Mouse (Mus musculus) embryonic fibroblast, embryonic 13.5 days (primary cell): ENCODE data around the gene Fancg. TPM values are rescaled to one million over a fixed set of nuclear protein-coding genes. Genes with fewer than 3 reads are reported as not detected.

Experiments
- H3K27ac ChIP-seq: 2 replicates; pipeline ENCODE4 v1.5.1; 2012; ENCODE audit warnings: low read length, control low read depth, inconsistent platforms; ENCODE audit not compliant: insufficient read depth
- H3K4me1 ChIP-seq: 2 replicates; pipeline ENCODE4 v1.6.1; 2011; ENCODE audit warnings: low read length; ENCODE audit not compliant: control insufficient read depth, insufficient read depth
- H3K4me3 ChIP-seq: 2 replicates; pipeline ENCODE4 v1.5.1; 2011; ENCODE audit warnings: mild to moderate bottlenecking, control low read depth, low read length; ENCODE audit not compliant: insufficient read depth
- CTCF ChIP-seq: IDR thresholded peaks from 2 replicates; pipeline ENCODE4 v1.5.1; 2011; ENCODE audit warnings: mild to moderate bottlenecking, control low read depth, low read length, moderate library complexity, borderline replicate concordance; ENCODE audit not compliant: insufficient read depth
- POLR2A ChIP-seq: IDR thresholded peaks from 2 replicates; pipeline ENCODE4 v1.6.1; 2011; ENCODE audit warnings: low read depth, mild to moderate bottlenecking, control low read depth, low read length, moderate library complexity
- polyA plus RNA-seq: library from polyadenylated mRNA; stranded (reverse); fragments of >200 nt; gene quantifications from 2 replicates; pipeline ENCODE4 v1.2.4, GENCODE M21; 2011; ENCODE audit warnings: low read depth; ENCODE audit not compliant: missing spikeins, insufficient read length

The Fancg gene
- polyA plus RNA-seq, 1 experiment, result 9.4 TPM

- Histone ChIP-seq H3K27ac (no peak overlapping the region), H3K4me1 (peaks cover 8% of the 10 kb centered on the region), H3K4me3 (no peak overlapping the region)
- TF ChIP-seq CTCF, result no peak
- TF ChIP-seq POLR2A, result no peak
Measured at GRCm38 (mm10) chr4:43035851-43036250, 25.5 kb upstream of the Fancg start.

DNA sequence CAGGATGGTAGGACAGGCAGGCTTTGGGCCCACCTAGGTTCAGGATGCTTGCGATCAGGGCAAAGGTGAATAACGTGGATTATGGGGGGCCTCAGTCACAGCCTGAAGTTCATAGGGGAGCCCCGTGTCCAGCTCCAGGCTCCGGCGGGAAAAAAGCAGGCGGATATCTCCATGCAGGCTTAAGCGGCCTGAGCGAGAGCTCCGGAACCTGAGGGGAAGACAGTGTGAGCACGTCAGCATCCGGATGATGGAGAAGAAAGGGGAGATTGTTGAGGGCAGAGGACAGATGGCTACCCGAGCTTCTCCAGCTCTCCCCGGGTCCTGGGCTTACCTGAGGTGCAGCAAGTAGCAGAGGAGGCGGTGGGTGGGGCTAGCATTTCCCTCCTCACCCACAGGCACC is 23.2 kb upstream of the Fancg start:
- TF ChIP-seq POLR2A (no peak), CTCF (no peak)
- H3K4me1 ChIP-seq, result peaks cover 7% of the 10 kb centered on the region

DNA sequence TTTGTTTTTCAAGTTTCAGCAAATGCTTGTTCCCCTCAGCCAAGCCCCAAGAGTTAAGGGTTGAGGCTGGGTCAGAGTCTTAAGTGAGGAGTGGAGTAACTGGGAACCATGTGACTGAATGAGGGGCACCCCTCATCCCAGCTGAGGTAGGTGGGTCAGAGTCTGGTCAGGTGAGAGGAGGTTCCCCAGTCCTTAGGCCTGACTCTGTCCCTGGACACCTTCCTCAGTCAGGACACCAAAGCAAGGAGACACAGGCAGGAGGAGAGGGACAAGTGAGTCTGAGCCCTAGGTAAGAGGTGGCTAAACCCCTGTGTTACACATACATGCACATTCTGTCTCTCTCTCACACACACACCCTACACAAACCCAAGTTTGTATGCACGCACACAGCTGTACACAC is 22.2 kb upstream of the Fancg start:
- Histone ChIP-seq H3K27ac (no peak overlapping the region), H3K4me1 (peaks cover 3% of the 10 kb centered on the region; the same call in 1 of the 2 replicates), H3K4me3 (no peak overlapping the region)
- TF ChIP-seq POLR2A (no peak), CTCF (no peak)

More for the DNA sequence above, 23.2 kb upstream of the Fancg start:
- Histone ChIP-seq H3K4me3 (no peak overlapping the region), H3K27ac (no peak overlapping the region)

DNA sequence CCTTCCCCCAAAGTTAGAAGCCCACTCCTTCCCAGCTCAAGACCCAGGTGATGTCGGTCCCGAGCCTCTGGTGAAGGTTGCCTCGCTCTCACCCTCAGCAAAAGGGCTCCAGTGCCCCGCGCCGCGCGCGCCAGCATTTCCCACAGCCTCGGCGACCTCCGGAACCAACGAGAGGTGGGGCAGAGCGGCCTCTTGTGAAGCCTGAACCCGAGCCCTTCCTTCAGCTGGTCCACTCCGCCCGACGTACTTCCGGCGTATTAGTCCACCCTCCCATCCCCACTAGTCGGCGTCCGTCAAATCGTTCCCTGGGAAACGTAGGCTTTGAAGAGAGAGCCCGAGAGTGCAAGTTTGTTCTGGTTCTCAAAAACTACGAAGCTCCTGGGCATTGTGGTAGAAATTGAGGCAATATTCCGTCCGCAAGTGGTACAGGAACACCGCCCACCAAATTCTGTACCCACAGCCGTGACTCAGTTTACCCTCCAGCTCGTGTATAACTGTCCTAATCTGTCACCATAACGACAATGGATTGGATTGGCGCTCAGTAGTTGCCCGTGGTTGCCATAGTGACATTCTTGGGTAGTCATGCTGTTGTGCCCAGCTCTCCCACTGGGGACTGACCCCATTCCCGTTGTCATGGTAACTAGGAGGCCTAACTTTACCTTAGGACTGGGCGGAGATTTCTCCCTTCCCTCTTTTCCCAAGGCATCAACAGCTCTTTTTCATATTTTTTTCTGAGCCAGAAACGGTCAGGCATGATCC is 21.1 kb upstream of the Fancg start, which contains the start of gene Stoml2:
Stoml2 (minus strand) TSS at position 474 of the 759 bp plus-strand sequence.
- peak within 1 kb of the TSS; percentile 47 for H3K27ac ChIP-seq
- H3K4me3 ChIP-seq, result peak within 1 kb of the TSS; percentile 84
- H3K4me1 ChIP-seq, result peaks cover 3% of the 10 kb centered on the region; the same call in 1 of the 2 replicates
- TF ChIP-seq POLR2A (peak; percentile 70), CTCF (no peak)

DNA sequence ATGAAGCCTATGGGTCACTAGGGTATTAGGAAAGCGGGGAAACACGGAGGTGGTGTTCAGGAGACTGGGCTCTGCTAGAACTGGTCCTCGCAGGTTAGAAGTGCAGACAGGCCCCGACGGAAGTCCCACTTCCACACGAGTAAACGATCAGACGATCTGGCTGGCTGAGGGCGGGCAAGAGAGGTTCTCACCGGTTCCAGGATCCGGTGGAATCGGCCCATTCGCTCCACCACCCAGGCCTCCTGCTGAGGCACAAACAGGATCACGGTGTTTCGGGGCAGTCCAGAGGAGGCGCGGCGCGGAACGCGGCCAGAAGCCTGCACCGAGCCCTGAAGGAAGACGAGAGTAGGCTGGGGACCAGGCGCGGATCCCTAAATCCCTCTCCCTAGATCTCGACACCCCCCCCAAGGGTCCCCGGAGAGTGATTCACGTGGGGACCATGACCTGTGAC is 20.5 kb upstream of the Fancg start:
- Histone ChIP-seq H3K4me1 (peaks cover 3% of the 10 kb centered on the region; the same call in 1 of the 2 replicates), H3K27ac (peak overlapping the region; percentile 47), H3K4me3 (peak overlapping the region; percentile 84)
- no peak for TF ChIP-seq POLR2A
- no peak for TF ChIP-seq CTCF

GRCm38 (mm10) chr4:43030352-43030751 is 20.0 kb upstream of the Fancg start:
- Histone ChIP-seq H3K4me1 (peaks cover 3% of the 10 kb centered on the region; the same call in 1 of the 2 replicates), H3K4me3 (peak overlapping the region; percentile 84), H3K27ac (no peak overlapping the region)
- TF ChIP-seq CTCF (no peak), POLR2A (0 out of 2 replicates have a peak, but pooled peaks have one; percentile 19)

GRCm38 (mm10) chr4:43029749-43030148 is 19.4 kb upstream of the Fancg start:
- Histone ChIP-seq H3K27ac (no peak overlapping the region), H3K4me3 (peak overlapping the region; percentile 84; the same call in 1 of the 2 replicates), H3K4me1 (peaks cover 3% of the 10 kb centered on the region; the same call in 1 of the 2 replicates)
- no peak for TF ChIP-seq CTCF
- TF ChIP-seq POLR2A, result no peak

DNA sequence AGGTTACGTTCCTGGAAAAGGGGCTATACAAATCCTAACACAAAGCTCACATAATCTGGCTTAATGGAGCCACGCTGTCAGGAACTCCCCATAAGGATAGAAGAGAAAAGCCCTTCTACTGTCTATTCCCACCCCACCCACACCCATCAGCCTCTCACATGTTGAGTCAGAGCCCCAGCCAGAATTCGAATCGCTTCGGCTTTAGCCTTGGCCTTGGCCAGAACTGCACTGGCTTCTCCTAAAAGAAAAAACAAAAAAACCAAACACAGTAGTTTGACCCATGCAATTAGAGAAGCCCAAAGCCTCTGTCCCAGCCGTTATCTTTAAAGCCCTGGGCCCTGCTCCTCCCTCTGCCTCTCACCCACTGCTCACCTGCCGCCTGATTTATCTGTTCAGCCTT is 18.8 kb upstream of the Fancg start:
- no peak for TF ChIP-seq POLR2A
- TF ChIP-seq CTCF, result no peak
- Histone ChIP-seq H3K4me3 (no peak overlapping the region), H3K27ac (no peak overlapping the region), H3K4me1 (peaks cover 3% of the 10 kb centered on the region; the same call in 1 of the 2 replicates)

DNA sequence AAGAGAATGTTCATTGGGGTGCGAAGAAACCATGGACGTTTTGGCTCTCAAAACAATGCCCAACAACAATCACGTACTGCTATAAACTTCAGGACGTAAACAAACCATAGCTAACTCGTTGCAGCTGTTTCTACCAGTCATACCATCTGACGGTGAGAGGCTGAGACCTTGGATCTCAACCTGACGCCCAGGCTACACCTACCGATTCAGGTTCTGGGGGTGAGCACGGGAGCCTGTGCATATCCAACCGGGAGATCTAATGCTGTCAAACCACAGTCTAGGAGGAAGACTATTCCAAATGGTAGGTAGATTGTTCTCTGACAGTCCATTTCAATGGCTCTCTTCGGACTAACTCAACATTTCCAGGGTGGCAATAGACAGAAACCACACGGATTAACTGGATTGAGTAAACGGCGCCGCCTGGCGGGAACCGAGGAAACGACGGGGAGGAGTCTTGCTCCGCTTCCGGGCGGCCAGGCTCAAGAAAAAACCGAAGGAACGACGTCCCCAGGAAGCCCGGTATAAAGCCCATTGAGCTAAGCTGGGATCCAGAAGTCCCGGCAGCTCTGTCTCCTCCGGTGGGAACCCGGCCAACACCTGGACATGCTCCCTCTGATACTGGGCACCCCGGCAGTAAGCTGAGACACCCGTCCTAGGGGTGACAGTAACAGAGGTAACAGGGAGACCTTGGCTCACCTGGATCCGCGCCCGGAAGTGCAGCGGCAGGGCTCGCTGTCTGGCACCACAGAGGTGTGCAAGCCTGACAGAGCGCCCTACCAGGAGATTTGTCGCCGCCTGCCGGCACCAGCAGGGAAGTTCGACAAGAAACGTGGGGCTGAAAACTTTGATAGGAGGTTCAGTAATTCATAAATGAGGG is 15.0 kb upstream of the Fancg start, which contains the start of gene Pigo:
Pigo (minus strand) TSS at position 736 of the 877 bp plus-strand sequence.
- Histone ChIP-seq H3K4me3 (peak within 1 kb of the TSS; percentile 53), H3K27ac (peak within 1 kb of the TSS; percentile 24), H3K4me1 (peaks cover 2% of the 10 kb centered on the region; the same call in 1 of the 2 replicates)
- peak; percentile 51 for TF ChIP-seq CTCF
- TF ChIP-seq POLR2A, result peak; percentile 56
